Mouse (Mus musculus) megakaryocyte progenitor cell, adult 5-6 weeks (primary cell): ENCODE results near the gene Adamts2. TPM values are rescaled to one million over a fixed set of nuclear protein-coding genes. Genes with fewer than 3 reads are reported as not detected.
A peak's percentile ranks its signal among the peaks of the same experiment; 100 is the strongest.

Experiments
- ATAC-seq: replicated peaks from 2 replicates; pipeline ENCODE4 v1.8.0; 2016; ENCODE audit warnings: mild to moderate bottlenecking, moderate TSS enrichment, inconsistent platforms; ENCODE audit not compliant: poor library complexity
- total RNA-seq, 2 experiments: library from RNA; stranded (forward) in 1 of 2; stranded (reverse) in 1 of 2; fragments of 157-497, 149-512 nt in 1 of 2; fragments of 200-1000 nt in 1 of 2; gene quantifications; 2 replicates each; pipeline versions ENCODE4 v1.2.3 to v1.2.4; 2015 to 2017

Gene Adamts2
- total RNA-seq (2015), result 0.17 TPM in 1 of 2 replicates, not detected in the other
- not detected in 2 replicates for total RNA-seq (2017)

DNA sequence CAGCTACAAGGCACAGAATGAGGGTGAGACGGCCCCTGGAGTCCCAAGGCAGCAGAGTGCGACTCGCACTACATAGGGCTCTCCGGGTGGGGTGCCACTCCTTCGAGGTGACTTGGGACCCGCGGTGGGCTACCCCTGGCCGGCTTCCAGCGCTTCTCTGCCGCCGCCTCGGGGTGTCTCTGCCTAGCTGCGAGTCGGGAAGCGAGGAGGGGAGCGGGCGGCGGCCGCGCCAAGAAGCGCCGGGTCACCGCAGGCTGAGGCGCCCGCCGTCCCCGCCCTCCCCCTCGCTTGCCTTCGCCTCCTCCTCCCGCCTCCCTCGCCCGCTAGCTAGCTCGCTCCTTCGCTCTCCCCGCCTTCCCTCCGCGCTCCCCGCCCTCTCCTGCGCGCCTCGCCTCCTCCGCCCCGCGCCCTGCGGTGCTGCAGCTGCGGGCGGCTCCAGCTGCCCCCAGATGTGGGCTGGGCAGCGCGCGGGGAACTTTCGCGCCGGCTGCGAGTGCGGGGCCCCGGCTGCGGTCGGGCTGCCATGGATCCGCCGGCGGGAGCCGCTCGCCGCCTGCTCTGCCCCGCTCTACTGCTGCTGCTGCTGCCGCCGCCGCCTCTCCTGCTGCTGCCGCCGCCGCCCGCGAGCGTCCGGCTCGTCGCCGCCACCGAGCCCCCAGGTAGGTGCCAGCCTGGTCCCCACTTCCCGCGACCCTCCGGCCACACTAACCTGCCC is at the start of gene Adamts2:
Gene Adamts2, plus strand, starts transcription at position 444 of the 715 bp plus-strand sequence.
- peak; percentile 81 for ATAC-seq

- ATAC-seq, result peak; percentile 77
These were observed 44.8 kb upstream of the Adamts2 start for GRCm38 (mm10) chr11:50557064-50557463.

- peak; percentile 87 for ATAC-seq
These were observed 42.8 kb upstream of the Adamts2 start for GRCm38 (mm10) chr11:50559108-50559507.

- ATAC-seq, result peak; percentile 86
These were observed 36.2 kb upstream of the Adamts2 start for GRCm38 (mm10) chr11:50565466-50566211.

- ATAC-seq, result no peak
These were observed 30.4 kb upstream of the Adamts2 start for GRCm38 (mm10) chr11:50571448-50571847.

DNA sequence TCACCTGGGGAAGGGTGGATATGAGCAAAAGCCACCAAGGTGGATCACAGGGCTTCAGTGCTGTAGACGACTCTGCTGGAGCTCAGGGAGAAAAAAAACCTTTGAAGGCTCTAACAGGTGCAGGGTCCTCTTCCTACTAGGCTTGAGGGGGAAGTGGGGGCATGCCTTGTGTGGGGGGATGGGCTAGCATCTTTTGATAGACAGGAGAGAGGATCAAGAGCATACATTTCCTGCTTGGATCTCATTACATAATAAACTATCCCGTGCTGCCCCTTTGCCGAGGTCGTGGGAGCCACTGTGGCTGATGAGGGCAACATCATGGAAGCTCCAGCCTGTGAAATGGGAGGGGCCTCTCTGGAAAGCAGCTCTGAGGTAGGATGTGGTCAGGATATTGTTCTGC is 25.4 kb upstream of the Adamts2 start:
- no peak for ATAC-seq

- peak; percentile 85 for ATAC-seq
These were observed 14.9 kb upstream of the Adamts2 start for GRCm38 (mm10) chr11:50587026-50587425.

- peak; percentile 63 for ATAC-seq
These were observed 14.1 kb upstream of the Adamts2 start for GRCm38 (mm10) chr11:50587787-50588186.

GRCm38 (mm10) chr11:50589060-50589459 is 12.8 kb upstream of the Adamts2 start:
- ATAC-seq, result peak; percentile 63

DNA sequence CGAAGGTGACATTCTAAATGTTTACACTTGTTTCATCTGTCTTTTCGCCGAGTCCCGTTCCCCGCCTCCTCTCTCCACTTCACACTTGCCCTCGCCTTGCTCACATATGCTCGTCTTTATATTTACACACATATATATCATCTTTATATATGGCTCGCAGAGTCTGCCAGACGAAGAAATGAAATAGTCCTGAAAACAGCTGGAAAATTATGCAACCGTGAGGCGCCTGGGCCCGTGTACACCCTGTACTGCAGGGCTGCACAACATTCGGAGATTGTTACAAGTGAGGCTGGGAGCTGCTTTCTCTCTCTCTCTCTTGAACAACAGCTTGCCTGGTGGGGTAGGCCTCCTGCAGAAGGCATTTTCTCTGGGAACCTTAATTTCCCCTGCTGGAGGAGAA is 10.8 kb upstream of the Adamts2 start:
- no peak for ATAC-seq

GRCm38 (mm10) chr11:50592892-50593553 is 8.9 kb upstream of the Adamts2 start:
- ATAC-seq, result no peak

DNA sequence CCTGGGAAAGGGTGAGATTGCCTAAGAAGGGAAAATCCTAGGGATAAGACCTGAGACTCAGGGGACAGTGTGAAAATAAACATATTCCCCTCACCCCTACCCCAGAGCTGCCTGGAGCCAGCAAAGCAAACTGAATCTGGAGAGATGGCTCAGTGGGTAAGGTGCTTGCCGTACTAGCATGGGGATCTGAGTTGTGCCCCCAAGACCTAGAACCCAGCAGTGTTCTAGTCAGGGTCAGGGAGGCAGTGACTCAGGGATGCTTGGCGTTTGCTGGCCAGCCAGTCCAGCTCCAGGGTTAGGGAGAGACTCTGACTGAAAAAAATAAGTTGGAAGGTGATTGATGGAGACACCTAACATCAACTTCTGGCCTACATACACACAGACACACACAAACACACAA is 5.3 kb upstream of the Adamts2 start:
- ATAC-seq, result no peak

GRCm38 (mm10) chr11:50599156-50599555 is 2.7 kb upstream of the Adamts2 start:
- ATAC-seq, result no peak

GRCm38 (mm10) chr11:50602356-50603081 is 635 bp downstream of the Adamts2 start:
- no peak for ATAC-seq

GRCm38 (mm10) chr11:50603082-50603910 is 1.4 kb downstream of the Adamts2 start:
- peak; percentile 45 for ATAC-seq

DNA sequence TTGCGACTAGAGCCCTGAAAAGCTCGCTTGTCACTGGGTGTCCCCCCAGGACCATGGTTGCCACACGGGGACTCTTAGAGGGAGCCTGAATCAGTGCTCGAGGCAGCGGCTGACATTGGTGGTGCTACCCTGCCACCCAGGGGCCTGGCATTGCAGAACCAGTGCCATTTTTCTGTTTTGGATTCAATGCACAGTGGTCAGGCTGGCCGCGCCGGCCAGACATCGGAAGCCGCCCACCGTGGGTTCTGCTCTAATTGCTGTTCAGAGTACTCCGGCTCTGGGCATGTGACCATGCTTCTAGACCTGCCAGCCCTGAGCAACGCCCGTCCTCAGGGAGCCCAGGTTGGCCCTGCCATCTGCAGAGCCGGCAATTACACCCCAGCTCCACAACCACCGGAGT is 2.5 kb downstream of the Adamts2 start:
- ATAC-seq, result no peak

GRCm38 (mm10) chr11:50611181-50611580 is 9.3 kb downstream of the Adamts2 start:
- ATAC-seq, result no peak

DNA sequence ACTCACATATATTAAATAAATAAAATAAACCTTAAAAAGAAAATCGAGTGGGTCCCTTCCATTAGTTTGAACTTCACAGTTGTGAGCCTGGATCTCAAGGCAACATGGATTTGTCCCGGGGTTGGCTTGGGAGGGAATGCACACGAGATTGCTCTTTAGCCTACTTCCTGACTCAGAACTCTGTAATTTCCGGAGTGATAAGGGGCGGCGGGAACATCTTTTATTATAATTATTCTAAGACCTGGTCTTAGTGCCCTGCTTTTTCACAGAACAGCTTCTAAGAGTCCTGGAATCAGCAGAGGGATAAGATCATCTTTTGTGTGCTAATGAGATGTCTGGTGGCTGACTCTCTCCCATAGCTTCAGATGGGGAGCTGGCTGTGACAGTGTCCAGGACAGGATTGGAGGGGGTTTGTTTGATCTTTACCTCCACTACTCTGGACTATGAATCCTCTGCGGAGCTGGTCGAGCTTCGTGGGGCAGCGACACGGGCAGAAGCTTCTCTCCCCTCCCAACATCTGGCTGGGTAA is 15.2 kb downstream of the Adamts2 start:
- no peak for ATAC-seq

DNA sequence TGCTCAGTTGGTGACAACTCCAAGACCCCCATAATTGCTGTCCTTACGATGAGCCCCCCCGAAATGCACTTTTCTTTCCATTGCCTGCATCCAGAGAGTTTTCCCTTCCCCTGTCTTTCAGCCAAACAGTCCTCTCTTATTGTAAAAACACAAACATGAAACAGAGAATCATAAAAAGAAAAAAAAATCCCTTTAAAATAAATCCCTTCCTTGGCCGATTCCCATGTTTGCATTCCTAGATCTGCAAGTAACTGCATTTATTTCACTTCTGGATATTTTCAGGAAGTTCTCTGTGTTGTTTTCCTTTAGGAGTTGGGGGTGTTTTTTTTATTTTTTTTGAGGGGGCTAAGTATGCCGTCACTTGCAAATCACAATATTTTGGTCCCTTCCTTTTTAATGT is 19.0 kb downstream of the Adamts2 start:
- no peak for ATAC-seq

DNA sequence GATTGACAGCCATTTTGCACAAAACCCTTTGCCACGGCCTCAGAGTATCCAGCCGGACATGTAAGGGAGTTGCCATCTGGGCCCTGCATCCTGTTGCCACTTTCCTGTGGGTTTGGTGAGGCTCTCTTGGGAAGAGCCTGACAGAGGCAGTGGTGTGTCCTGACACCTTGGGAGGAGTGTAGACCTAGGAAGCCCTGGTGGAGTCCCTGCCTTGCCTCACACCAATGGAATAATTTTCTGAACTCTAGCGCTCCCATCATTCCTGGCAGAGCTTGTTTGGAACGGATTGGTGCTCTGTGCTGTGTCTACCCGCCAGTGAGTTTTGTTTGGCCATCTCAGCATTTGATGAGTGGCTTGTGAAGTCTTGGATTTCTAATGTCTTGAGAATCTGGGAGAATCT is 19.5 kb downstream of the Adamts2 start:
- ATAC-seq, result no peak
